Comparison of ENCODE assay signal across 8 mouse cellular contexts in genomic region chr3:49641966-49642758, GRCm38 (mm10).
DNase-seq lines count a peak whose midpoint lies in the region; ATAC-seq and TF ChIP-seq lines count a peak whose summit lies in the region.

No protein-coding gene starts in this region.

- H3K4me1 ChIP-seq in hindbrain, postnatal 0 days (ENCODE audit: insufficient read depth, low read length) = no peaks in the 10 kb centered on the region
- H3K4me1 ChIP-seq in lung, postnatal 0 days (ENCODE audit: insufficient read depth, low read depth, low read length) = no peaks in the 10 kb centered on the region
- no peaks in the 10 kb centered on the region for H3K4me1 ChIP-seq in stomach, embryonic 15.5 days

- peak; percentile 78 for TF ChIP-seq EP300 in lung, postnatal 0 days (IDR thresholded peaks at IDR 0.05)

- H3K4me2 ChIP-seq in hindbrain, postnatal 0 days (ENCODE audit: low read depth, low read length) = no peak overlapping the region
- no peak overlapping the region for H3K4me2 ChIP-seq in lung, postnatal 0 days (replicated peaks; ENCODE audit: low read depth, low read length)
- H3K4me2 ChIP-seq in stomach, embryonic 15.5 days = no peak overlapping the region

- DNase-seq in urinary bladder, postnatal 25 days (ENCODE audit: low spot score) = peak; percentile 5
- no peak for DNase-seq in urinary bladder, postnatal 10 days (ENCODE audit: low spot score)
- DNase-seq in gastrocnemius, postnatal 25 days = peak; percentile 50
- peak; percentile 69 for DNase-seq in hindbrain, postnatal 0 days (ENCODE audit: low spot score)
- DNase-seq in lung, postnatal 0 days (ENCODE audit: low spot score) = peak; percentile 85
- no peak for DNase-seq in thymus, adult 18-20 months
- DNase-seq in MN1 (ENCODE audit: low spot score) = no peak

- ATAC-seq in hindbrain, postnatal 0 days = peak; percentile 74
- peak; percentile 97 for ATAC-seq in lung, postnatal 0 days
- ATAC-seq in stomach, embryonic 15.5 days (ENCODE audit: insufficient read depth, low FRiP score, low read depth) = peak; percentile 93; the same call in 1 of the 2 replicates

- no peak overlapping the region for H3K27ac ChIP-seq in hindbrain, postnatal 0 days
- H3K27ac ChIP-seq in lung, postnatal 0 days (ENCODE audit: low read length) = no peak overlapping the region
- H3K27ac ChIP-seq in stomach, embryonic 15.5 days = peak overlapping the region; percentile 61; the same call in 1 of the 2 replicates

- no peak overlapping the region for H3K4me3 ChIP-seq in hindbrain, postnatal 0 days (ENCODE audit: low read length)
- no peak overlapping the region for H3K4me3 ChIP-seq in lung, postnatal 0 days (ENCODE audit: low read depth, low read length)
- no peak overlapping the region for H3K4me3 ChIP-seq in stomach, embryonic 15.5 days (replicated peaks)

- no peaks in the 10 kb centered on the region for H3K9me3 ChIP-seq in hindbrain, postnatal 0 days (ENCODE audit: low read length)
- no peaks in the 10 kb centered on the region for H3K9me3 ChIP-seq in lung, postnatal 0 days (ENCODE audit: low read length)
- H3K9me3 ChIP-seq in stomach, embryonic 15.5 days = no peaks in the 10 kb centered on the region

- TF ChIP-seq CTCF in hindbrain, postnatal 0 days (IDR thresholded peaks at IDR 0.05; ENCODE audit: low read depth) = no peak
- TF ChIP-seq CTCF in lung, postnatal 0 days (IDR thresholded peaks at IDR 0.05) = no peak

- 35% methylated on average over 4 of the region's 4 CpGs for WGBS in hindbrain, postnatal 0 days
- WGBS in lung, postnatal 0 days = 21% methylated on average over 4 of the region's 4 CpGs
- 25% methylated on average over 4 of the region's 4 CpGs for WGBS in stomach, embryonic 15.5 days

- no peak overlapping the region for H3K9ac ChIP-seq in hindbrain, postnatal 0 days (replicated peaks; ENCODE audit: low read length)
- no peak overlapping the region for H3K9ac ChIP-seq in lung, postnatal 0 days (replicated peaks; ENCODE audit: low read depth)
- H3K9ac ChIP-seq in stomach, embryonic 15.5 days = no peak overlapping the region

- no peaks in the 10 kb centered on the region for H3K27me3 ChIP-seq in hindbrain, postnatal 0 days (ENCODE audit: insufficient read depth, low read length)
- H3K27me3 ChIP-seq in lung, postnatal 0 days (replicated peaks; ENCODE audit: insufficient read depth, low read length) = no peaks in the 10 kb centered on the region
- no peaks in the 10 kb centered on the region for H3K27me3 ChIP-seq in stomach, embryonic 15.5 days (replicated peaks)

- H3K36me3 ChIP-seq in hindbrain, postnatal 0 days (ENCODE audit: insufficient read depth, low read length) = no peaks in the 10 kb centered on the region
- H3K36me3 ChIP-seq in lung, postnatal 0 days (ENCODE audit: insufficient read depth, low read length) = no peaks in the 10 kb centered on the region
- no peaks in the 10 kb centered on the region for H3K36me3 ChIP-seq in stomach, embryonic 15.5 days

Comparison
In these comparisons a context has a peak if more than half of its experiments do, and no peak if none do; other contexts are left out.
1. DNase-seq: peak in urinary bladder, postnatal 25 days (single experiment), gastrocnemius, postnatal 25 days (single experiment), hindbrain, postnatal 0 days (single experiment) and lung, postnatal 0 days (single experiment); none in urinary bladder, postnatal 10 days (single experiment), thymus, adult 18-20 months (0 of 2) and MN1 (single experiment).
2. Peak in every context shown above with its lines, with median percentiles within 50 percentile points of each other: ATAC-seq.